Mouse (Mus musculus) small intestine, adult 2 months (tissue): Measurements from ENCODE around the gene Trim9. TPM values are rescaled to one million over a fixed set of nuclear protein-coding genes. Genes with fewer than 3 reads are reported as not detected.

Source experiments
- H3K27ac ChIP-seq: fragments of 200-500 bp; 2 replicates; pipeline ENCODE4 v1.5.1; 2012; ENCODE audit warnings: low read depth, low read length, control low read depth, inconsistent platforms; ENCODE audit not compliant: insufficient read depth
- H3K27me3 ChIP-seq: fragments of 200-500 bp; 2 replicates; pipeline ENCODE4 v1.6.1; 2012; ENCODE audit warnings: mild to moderate bottlenecking, moderate library complexity, low read length, inconsistent platforms; ENCODE audit not compliant: control insufficient read depth, insufficient read depth
- H3K36me3 ChIP-seq: fragments of 200-500 bp; 2 replicates; pipeline ENCODE4 v1.6.1; 2012; ENCODE audit warnings: mild to moderate bottlenecking, low read length, control low read depth, inconsistent platforms; ENCODE audit not compliant: control insufficient read depth, insufficient read depth
- H3K4me1 ChIP-seq: fragments of 200-500 bp; 2 replicates; pipeline ENCODE4 v1.6.1; 2012; ENCODE audit warnings: low read length, inconsistent platforms, mixed read lengths; ENCODE audit not compliant: control insufficient read depth, insufficient read depth, insufficient read length
- H3K4me3 ChIP-seq: fragments of 200-500 bp; 2 replicates; pipeline ENCODE4 v1.5.1; 2012; ENCODE audit warnings: low read depth, mild to moderate bottlenecking, control low read depth, inconsistent platforms, low read length, moderate library complexity
- CTCF ChIP-seq: fragments of 200-500 bp; IDR thresholded peaks from 2 replicates; pipeline ENCODE4 v1.5.1; 2012; ENCODE audit warnings: low read depth, mild to moderate bottlenecking, control low read depth, inconsistent platforms, low read length, moderate library complexity, mixed read lengths; ENCODE audit not compliant: insufficient replicate concordance, insufficient read length; ENCODE audit errors: extremely low read depth
- POLR2A ChIP-seq: fragments of 200-500 bp; IDR thresholded peaks from 2 replicates; pipeline ENCODE4 v1.6.1; 2012; ENCODE audit warnings: low read depth, mild to moderate bottlenecking, control low read depth, inconsistent platforms, low read length, moderate library complexity
- WGBS: fragments of 180-500 bp; shearing (Covaris S2); methylation state at CpG from one replicate; pipeline ENCODE4 v1.1.7; 2018; 5-methylcytosine and 5-hydroxymethylcytosine counted together
- polyA plus RNA-seq: library from polyadenylated mRNA; depleted of rRNA; stranded (reverse); fragments of >200 nt; gene quantifications from 2 replicates; pipeline ENCODE4 v1.2.3, GENCODE M21; 2012

Trim9 gene
- polyA plus RNA-seq, 1 experiment, result 0.15 TPM

DNA sequence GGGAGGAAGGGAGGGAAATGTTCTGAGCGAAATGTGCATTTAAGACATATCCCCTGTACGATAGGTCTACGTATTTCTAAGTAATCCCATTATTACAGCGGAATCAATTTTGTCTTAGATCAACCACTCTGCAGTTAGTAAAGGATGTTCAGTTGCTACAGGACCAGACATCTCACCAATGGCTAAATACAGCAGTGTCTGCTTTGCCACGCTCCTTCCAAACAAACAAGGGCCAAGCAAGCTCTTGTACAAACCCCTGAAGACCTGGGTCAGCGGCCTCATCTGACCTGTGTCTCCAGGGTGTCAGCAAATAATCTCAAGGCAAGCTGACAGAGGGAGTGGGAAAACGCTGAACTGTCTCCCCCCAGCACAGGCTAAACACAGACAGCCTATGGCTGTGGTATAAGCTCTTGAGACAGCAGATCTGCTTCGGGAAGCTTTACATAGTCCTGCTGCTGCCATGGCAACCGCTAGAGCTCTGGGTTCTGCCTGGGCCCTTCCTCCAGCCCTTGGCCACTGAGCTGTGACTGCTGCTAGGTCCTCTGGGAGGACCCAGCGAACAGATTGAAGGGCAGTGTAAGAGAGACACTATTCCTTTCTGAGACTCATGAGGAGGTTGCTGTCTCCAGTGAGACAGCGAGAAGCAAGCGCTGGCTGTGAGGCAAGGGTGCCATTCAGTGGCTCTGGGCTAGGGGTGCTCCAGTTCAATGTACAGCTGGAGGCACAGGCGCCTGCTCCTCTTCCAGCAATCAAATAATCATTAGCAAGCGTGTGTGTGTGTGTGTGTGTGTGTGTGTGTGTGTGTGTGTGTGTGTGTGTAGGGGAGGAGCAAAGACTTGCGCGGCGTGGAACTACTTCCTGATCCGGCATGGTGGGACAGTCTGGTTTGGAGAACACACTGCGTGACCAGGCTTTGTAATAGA is 20.2 kb upstream of the Trim9 start:
- TF ChIP-seq CTCF, result no peak
- TF ChIP-seq POLR2A, result no peak
- Histone ChIP-seq H3K4me3 (no peak overlapping the region), H3K27me3 (no peaks in the 10 kb centered on the region), H3K4me1 (no peaks in the 10 kb centered on the region), H3K27ac (no peak overlapping the region), H3K36me3 (no peaks in the 10 kb centered on the region)
- 44% methylated on average over 19 of the region's 19 CpGs for WGBS

- Histone ChIP-seq H3K36me3 (no peaks in the 10 kb centered on the region), H3K4me3 (no peak overlapping the region), H3K27ac (no peak overlapping the region), H3K4me1 (no peaks in the 10 kb centered on the region), H3K27me3 (no peaks in the 10 kb centered on the region)
- 39% methylated on average over 4 of the region's 4 CpGs for WGBS
- TF ChIP-seq POLR2A (no peak), CTCF (no peak)
These were observed 15.6 kb upstream of the Trim9 start for GRCm38 (mm10) chr12:70363016-70363415.

GRCm38 (mm10) chr12:70360276-70360675 is 12.9 kb upstream of the Trim9 start:
- WGBS, result 78% methylated on average over 5 of the region's 5 CpGs
- no peaks in the 10 kb centered on the region for H3K4me1 ChIP-seq
- no peaks in the 10 kb centered on the region for H3K36me3 ChIP-seq
- TF ChIP-seq CTCF (no peak), POLR2A (no peak)
- H3K27ac ChIP-seq, result no peak overlapping the region
- H3K4me3 ChIP-seq, result no peak overlapping the region
- no peaks in the 10 kb centered on the region for H3K27me3 ChIP-seq

DNA sequence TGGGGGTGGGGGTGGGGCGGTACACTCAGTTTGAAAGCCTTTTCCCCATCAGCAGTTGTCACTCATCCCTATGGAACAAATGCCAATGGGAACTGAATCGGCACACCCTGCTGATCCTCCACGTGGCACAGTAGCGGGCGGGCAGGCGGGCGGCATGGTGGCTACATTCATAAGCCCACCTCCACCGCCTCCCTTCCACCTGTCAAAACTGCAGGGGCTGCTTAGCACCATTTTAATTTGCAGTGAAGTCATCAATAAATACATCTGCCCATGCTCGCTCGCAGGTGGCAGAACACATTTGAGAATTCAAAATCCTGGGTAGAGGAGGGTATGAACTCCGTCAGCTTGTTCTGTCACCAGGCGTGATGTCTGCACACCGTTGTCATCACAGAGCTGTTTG is 12.0 kb upstream of the Trim9 start:
- H3K4me3 ChIP-seq, result no peak overlapping the region
- WGBS, result 87% methylated on average over 13 of the region's 13 CpGs
- H3K36me3 ChIP-seq, result no peaks in the 10 kb centered on the region
- H3K27ac ChIP-seq, result no peak overlapping the region
- no peaks in the 10 kb centered on the region for H3K4me1 ChIP-seq
- no peaks in the 10 kb centered on the region for H3K27me3 ChIP-seq
- no peak for TF ChIP-seq CTCF
- no peak for TF ChIP-seq POLR2A

- 81% methylated on average over 8 of the region's 8 CpGs for WGBS
- Histone ChIP-seq H3K27ac (no peak overlapping the region), H3K4me1 (no peaks in the 10 kb centered on the region), H3K36me3 (no peaks in the 10 kb centered on the region), H3K4me3 (no peak overlapping the region), H3K27me3 (no peaks in the 10 kb centered on the region)
- TF ChIP-seq CTCF (no peak), POLR2A (no peak)
These were observed 7.5 kb upstream of the Trim9 start for GRCm38 (mm10) chr12:70354926-70355325.

- WGBS, result 80% methylated on average over 4 of the region's 4 CpGs
- H3K27me3 ChIP-seq, result peaks cover 13% of the 10 kb centered on the region
- H3K4me3 ChIP-seq, result no peak overlapping the region
- no peaks in the 10 kb centered on the region for H3K36me3 ChIP-seq
- peaks cover 5% of the 10 kb centered on the region; the same call in 1 of the 2 replicates for H3K4me1 ChIP-seq
- TF ChIP-seq CTCF (no peak), POLR2A (no peak)
- no peak overlapping the region for H3K27ac ChIP-seq
These were observed 3.1 kb upstream of the Trim9 start for GRCm38 (mm10) chr12:70350490-70350889.

- no peak overlapping the region for H3K4me3 ChIP-seq
- peaks cover 5% of the 10 kb centered on the region; the same call in 1 of the 2 replicates for H3K4me1 ChIP-seq
- no peak for TF ChIP-seq CTCF
- no peak for TF ChIP-seq POLR2A
- WGBS, result 71% methylated on average over 6 of the region's 6 CpGs
- H3K27me3 ChIP-seq, result peaks cover 13% of the 10 kb centered on the region
- H3K27ac ChIP-seq, result no peak overlapping the region
- H3K36me3 ChIP-seq, result no peaks in the 10 kb centered on the region
These were observed 2.4 kb upstream of the Trim9 start for GRCm38 (mm10) chr12:70349788-70350187.
